Mouse (Mus musculus): Measurements from ENCODE around the gene Ace2.

The Ace2 gene

DNA sequence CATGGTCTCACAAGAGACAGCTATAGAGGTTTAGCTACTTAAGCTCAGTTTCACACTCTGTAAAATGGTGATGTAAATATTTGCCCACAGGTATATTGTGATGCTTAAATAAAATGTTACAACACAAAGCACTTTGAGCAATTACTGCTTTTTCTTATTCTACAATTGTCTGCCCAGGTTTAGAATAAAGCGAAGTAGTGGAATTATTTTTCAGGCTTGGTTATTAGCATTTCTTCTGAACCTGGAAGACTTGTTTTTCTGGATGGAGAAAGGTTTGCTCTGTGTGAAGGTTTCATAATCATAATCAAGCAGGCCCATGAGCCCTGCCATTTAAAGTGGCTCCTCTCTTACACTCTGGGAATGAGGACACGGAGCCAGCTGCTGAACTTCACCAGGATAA lies at the start of gene Ace2:
TSS of gene Ace2 (plus strand) at position 301 of the 400 bp plus-strand sequence.
- DNase-seq (ENCODE audit: low spot score) = no peak

DNA sequence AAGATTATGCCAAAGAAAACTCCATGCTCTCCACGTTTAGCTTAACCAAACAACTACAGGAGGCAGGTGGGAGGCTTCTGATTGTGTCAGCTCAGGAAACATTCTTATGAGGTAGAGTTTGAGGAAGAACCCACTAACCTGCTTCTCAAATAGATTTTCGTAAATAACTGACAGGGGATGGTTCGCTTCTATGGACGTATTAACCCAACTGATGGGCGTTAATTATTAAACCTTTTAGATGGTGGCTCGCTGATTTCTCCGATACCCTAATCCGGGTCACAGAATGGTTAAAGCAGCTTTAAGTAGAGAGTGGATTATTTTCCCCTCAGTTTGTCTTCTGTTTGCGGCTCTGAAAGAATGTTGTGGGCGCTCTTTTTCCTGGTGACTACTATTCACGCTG lies 49.2 kb upstream of the Ace2 start:
- DNase-seq (ENCODE audit: low spot score) = no peak

DNA sequence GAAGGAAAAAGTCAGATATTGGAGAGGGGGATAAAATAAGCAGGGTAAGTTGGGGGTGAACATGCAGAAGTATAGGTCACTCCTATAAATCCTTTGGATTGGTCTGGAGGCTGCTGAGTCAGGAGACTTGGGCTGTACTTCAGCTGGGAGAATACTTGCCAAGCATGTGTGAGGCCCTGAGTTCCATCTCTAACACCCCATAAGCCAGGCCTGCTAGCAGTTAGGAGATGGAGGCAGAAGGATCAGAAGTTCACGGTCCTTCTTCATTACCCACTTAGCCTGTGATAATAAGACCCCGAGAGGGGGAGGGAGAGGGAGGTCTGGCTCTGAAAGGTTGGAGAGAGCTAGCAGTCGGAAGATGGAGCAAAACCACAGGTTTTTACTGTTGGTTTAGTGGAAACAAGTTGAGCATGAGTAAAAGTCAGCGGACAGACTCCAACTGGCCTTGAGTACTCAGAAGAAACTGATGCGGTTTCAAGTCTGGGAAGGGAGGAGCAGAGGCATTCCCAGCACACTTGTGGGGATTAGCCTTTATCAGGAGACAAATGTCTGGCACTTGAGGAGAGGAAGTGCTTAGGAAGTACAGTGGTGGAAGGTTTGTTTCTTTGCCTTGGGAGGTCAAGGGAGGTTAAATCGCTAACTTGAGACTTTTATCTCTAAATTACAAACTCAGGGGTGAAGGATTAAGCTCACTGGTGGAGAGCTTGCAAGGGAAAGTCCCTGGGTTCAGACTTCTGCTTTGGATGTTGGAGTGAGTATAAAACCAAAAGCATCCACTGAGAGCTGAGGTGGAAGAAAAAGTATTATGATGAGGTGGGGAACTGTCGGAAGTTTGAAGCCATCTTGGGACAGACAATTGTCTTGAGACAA lies 46.6 kb upstream of the Ace2 start:
- DNase-seq (ENCODE audit: low spot score) = no peak

DNA sequence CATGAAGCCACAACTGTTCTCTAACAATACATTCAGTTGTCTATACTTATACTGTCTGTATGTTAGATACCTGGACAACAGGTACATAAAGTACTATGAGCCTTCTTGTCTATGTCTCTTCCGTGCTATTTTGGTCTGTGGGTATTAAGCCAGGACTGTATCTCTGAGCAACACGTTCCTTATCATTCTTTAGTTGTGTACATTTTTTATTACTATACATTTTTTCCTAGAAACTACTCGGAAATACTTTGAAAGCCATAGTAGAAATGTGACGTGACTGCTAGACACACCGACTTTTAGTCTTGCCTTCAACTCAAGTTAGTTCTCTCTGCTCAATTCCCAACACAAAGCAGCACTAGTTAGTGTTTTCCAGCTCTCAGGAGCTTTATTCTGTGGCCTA lies 45.7 kb upstream of the Ace2 start:
- DNase-seq (ENCODE audit: low spot score) = no peak

DNA sequence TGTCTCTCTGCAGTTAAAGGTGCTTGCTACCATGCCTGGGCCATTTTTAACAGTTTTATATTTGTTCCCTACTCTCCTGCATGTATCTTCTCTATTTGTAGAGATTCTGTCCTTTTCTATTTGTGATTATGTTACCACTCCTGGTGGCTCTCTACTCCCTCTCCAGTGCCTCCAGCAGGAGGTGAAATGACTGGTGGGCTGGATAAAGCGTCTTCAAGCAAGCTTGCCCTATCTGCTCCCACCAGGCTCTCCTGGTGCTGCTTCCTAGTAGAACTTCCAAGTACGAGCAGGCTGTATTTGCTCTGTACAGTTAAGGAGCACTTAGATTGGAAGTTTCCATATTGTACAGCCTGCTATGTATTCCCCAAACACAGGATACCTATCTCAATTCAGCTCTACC lies 43.3 kb upstream of the Ace2 start:
- DNase-seq (ENCODE audit: low spot score) = no peak

DNA sequence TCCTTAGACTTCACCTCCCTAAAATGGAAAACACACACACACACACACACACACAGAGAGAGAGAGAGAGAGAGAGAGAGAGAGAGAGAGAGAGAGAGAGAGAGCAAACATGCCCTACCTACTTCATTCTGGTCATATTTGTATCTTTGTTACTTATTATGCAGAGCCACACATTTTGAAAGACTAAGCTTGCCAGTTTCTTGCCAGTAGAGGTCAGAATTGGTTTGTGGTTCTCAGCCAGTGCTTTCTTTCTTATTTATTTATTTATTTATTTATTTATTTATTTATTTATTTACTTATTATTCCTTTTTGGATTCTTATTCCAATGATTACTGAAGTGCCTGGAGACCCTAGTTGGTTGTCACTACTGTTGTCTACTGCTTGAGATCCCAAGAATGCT lies 37.6 kb upstream of the Ace2 start:
- peak; percentile 60 for DNase-seq (ENCODE audit: low spot score)

DNA sequence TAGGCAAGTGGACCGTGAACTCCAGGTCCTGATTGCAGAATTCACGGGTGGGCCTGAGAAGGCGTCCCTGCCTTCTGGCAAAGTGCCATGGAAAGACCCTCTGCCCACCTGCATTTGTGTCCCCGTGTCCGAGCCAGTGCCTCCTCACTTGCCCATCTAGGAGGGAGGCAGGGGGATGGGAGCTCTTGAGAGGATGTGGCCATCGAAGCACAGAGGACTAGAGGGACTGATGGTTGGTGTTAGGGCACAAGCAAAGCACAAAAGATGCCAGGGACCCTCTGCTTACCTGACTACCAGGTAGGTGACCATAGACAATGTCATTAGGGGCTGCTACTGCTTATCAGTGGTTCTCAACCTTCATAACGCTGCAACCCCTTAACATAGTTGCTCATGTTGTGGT lies 36.9 kb upstream of the Ace2 start:
- no peak for DNase-seq (ENCODE audit: low spot score)

DNA sequence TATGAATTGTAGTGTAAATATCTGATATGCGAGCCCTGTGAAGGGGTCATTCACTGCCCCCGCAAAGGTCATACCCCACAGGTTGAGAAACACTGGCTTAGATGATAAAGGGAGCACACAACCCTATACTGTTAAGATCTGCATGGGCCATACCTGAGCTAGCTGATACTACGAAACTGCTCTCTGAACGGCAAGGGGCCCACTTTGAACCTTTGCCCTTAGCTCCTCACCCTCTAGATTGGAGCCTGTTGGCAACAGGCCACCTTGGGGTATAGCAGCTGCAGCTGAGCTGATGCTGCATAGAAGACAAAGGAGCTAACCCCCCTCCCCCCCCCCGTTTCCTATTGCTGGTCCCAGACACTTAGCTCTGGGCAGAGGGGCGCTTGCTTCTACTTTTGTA lies 36.5 kb upstream of the Ace2 start:
- no peak for DNase-seq (ENCODE audit: low spot score)

DNA sequence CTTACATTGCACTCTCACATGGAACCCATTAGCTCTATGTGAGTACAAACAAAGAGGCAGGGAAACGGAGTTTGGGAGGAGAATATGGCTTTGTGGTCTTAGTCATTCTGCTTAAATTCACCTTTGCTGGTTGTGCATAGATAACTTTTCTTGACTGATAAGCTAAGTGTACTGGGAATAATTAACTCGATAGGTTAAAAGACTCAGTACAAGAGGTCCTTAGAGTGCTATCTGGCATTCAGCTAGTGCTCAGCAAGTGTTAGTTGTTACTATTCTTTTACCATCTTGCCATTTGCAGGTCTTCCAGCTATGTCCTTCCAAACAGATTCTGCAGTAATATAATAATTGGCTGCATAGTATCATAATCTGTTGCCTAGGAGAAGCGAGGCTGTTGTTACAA lies 28.0 kb upstream of the Ace2 start:
- DNase-seq (ENCODE audit: low spot score) = no peak

DNA sequence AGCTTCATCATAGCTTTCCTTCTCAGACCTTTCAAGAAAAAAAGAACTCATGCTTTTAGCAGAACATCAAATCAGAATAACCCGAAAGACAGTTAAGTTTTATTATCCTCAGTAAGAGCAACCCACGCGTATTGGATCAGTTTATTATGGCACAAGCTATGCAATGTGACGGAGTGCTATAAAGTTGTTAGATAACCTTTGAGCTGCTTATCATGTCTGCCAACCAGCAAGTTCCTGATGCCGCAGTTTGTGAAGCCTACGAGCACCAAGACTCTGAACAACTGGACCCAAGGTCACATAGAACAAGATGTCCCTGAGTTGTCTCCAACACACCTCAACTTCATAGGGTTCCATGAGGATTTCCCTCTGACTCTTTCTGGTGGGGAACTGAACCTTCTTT lies 25.4 kb upstream of the Ace2 start:
- DNase-seq (ENCODE audit: low spot score) = no peak

DNA sequence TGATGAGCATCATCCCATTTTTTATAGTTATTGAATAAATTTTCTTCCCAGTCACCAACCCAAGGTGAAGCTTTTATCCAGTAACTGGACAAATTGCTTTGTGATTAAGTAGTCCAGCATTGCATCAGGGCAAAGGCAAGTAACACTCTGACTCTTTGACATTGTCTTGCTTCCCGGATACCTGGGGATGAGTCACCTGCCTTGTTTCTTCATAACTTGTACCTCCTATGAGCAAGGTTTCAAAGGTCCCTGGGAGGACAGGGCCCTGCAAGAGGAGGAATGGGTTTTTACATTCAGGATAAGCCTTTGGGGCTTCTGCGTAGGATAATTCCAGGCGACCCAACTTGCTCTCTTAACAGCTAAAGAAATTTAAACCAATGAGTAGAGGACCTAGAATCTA lies 15.2 kb upstream of the Ace2 start:
- DNase-seq (ENCODE audit: low spot score) = no peak

DNA sequence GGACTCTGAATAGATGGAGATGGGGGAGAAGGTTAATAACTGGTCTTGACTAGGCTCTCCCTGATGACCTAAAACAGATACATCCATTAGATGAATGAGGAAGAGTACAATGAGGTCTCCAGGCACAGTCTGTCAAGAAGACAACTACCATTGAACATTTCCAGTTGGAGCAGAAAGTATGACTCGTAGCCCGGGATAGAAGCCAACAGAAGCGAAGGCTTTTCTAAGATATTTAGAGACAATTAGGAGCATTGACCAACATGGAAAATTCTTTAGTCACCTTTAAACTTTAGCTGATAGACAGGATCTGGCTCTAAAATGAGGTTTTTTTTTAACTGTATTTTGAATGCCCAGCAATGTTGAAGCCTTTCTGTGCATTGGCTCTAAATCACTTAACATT lies 5.6 kb upstream of the Ace2 start:
- peak; percentile 62 for DNase-seq (ENCODE audit: low spot score)

DNA sequence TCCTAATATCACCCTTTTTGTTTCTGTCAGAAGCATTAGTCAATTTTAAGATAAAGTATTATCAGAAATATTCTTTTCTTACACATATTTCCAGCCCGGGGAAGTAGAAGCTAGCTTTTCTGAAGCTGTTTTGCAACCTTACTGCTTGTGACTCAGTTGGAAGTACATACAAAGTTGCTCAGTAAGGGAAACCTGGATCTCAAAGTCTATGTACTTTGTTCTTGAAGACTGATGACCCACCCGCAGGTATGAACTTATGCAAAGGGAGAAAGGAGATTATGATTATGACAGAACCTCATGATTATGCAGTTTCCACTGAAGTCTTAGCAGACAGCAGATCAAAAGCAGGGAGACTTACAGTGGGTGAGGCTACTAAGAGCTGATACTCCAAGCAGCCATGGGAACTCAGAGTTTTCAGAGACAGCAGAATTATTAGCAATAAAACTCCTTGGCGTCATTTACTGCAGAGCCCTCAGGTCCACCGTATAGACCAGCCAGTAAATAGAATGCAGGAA lies 3.8 kb upstream of the Ace2 start:
- DNase-seq (ENCODE audit: low spot score) = no peak

DNA sequence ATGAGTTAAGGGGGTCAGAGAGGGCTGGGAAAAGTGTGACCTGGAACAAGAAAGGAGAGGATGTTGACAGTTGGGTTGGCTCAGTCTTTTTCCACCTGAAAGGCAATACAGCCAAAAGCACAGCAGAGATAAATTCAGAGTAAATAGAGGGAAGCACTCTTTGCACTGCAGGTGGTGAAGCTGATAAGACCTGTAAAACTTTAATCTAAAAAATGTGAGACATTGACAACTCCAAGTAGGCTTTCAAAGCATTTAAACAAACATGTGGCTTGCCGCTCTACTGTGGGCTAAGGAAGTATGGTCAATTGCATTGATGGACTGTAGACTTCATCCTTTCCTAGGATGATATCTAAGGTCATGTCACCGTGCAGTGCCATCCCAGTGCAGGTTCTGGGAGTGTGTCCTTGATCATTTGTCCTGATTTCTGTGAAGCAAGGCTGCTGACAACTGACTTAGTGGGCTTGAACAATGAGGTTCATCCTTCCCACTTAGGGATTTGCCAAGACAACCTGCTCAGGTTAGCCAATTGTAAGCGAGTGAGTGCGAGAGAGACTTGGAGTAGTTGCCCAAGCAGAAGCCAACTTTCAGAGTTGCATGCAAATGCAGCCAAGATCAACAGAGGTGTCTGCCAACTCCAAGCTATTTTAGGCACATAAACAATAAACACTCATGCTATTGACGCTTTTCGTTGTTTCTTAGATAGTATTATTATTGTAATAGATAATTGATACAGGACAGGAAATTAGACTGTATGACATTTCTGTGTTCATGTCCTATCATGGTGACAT lies 6.5 kb downstream of the Ace2 start:
- DNase-seq (ENCODE audit: low spot score) = peak; percentile 81

DNA sequence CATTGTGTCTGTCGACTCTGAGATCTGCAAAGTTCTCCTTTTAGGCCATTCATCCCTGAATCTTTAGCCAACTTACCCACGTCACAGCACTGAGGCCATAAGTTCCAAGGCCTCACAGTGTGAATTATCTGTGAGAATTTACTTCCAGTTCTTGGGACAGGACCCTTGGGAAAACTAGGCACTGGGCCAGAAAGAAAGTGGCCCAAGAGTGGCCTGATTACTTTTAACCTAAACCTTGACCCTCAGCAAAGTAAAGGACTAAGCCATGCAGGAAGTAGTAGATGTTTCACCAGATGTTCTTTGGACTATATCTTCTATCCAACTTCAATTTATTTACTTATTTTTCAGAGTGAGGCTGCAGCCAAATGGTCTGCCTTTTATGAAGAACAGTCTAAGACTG lies 13.6 kb downstream of the Ace2 start:
- peak; percentile 18 for DNase-seq (ENCODE audit: low spot score)

DNA sequence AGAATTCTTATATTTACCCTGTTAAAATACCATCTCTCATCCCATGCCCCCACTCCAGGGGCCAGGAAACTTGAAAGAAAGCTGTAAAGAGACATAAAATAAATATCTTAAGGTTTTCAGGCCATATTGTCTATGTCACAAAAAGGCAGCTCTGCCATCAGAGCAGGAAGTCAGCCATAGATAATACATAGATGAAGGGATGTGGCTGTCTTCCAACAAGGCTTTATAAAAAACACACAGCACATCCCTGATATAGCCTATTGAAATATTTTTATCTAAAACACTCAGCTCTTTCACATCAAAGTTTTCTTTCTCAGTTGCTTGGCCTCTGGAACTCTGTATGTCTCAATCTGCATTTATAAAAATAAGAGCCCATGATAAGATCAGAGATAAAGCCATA lies 14.5 kb downstream of the Ace2 start:
- DNase-seq (ENCODE audit: low spot score) = no peak

DNA sequence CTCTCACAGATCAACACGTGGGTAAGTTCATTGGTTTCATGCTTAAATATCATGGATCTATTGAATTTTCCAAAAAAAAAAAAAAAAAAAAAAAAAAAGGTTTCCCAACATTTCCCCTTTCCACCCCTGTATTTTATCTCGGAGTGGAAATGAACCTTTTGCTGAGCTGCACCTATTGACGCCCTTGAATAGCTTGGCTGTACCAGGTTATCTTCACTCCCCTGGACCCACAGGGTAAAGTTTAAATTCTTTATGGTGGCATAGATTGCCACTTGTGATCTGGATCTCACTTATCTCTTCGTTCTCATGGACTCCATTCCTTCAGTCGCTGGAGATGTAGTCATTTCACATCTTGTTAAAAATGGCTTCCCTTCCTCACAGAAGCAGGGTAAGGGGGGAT lies 15.5 kb downstream of the Ace2 start:
- no peak for DNase-seq (ENCODE audit: low spot score)

DNA sequence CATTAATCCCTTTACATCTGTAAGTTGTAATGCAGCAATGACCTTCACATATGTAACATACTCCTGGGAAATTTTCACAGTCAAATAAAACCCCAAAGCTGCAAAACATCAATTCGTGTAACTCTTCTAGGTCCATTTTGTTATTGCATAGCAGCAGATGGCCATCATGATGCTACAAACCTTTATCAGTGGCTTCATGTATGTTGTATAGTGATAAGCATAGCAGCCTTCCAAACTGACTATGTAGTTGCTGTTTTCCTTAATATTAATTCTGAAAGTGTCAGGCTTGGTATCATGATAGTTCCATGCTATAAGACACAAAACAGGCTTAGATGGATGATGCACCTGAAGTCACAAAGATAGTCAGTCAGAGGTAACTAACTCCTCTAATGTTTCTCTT lies 25.5 kb downstream of the Ace2 start:
- no peak for DNase-seq (ENCODE audit: low spot score)

DNA sequence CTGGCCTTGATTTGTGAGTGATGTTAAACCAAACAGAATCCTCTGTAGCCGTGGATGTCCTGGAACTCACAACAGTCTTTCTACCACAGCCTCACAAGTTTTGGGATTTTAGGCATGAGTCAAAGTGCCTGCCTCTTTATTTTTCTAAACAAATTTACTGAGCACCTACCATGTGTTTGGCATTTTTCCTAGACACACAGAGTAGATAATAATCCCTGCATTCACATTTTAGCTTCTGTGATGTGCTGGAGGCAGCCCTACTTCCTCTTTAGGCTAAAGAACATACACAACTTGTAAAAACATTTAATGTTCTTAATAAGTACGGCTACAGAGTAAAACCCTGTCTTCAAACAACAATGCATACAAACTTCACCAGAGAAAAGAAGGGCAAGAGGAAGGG lies 31.9 kb downstream of the Ace2 start:
- no peak for DNase-seq (ENCODE audit: low spot score)

DNA sequence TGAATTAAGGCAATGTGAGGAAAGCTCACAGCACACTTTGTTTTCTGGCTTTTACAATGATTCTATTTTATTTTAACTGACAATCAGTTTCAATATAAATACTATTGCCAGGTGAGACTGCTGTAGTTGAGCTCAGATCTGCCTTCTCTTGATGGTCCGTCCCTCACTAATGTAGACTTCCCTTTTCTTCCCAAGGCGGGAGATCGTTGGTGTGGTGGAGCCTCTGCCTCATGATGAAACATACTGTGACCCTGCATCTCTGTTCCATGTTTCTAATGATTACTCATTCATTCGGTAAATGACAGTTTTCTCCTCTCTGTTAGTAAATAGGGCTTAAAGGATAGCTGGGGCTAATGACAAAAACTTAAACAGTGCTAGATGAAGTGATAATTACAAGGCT lies 34.7 kb downstream of the Ace2 start:
- DNase-seq (ENCODE audit: low spot score) = no peak

DNA sequence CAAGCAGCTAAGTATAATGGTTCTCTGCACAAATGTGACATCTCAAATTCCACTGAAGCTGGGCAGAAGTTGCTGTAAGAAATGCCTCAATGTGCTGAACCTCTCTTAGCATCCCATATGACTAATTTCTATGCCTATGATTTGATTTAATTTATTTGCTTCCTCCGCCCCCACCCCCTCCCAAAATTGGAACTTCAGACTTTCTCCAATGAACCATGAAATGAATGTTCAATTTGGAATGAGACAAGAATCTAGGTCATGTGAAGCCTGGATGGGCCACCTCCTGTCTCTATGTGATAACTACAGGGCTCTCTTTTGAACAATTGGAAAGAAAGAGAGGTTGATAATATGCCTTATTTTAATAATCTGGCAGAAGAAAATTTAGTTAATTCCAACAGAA lies 36.2 kb downstream of the Ace2 start:
- no peak for DNase-seq (ENCODE audit: low spot score)

DNA sequence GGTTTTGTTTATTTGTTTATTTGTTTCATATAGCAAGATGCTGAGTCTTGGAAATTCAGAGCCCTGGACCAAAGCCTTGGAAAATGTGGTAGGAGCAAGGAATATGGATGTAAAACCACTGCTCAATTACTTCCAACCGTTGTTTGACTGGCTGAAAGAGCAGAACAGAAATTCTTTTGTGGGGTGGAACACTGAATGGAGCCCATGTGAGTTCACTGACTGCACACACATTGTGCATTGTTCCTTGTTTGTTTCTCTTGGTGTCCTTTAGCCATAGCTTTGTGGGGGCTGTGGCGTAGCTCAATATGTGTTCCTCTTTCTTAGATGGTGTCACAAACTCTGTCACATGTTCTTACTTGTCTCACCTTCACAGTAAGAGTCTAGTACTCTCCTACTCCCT lies 36.6 kb downstream of the Ace2 start:
- DNase-seq (ENCODE audit: low spot score) = no peak

DNA sequence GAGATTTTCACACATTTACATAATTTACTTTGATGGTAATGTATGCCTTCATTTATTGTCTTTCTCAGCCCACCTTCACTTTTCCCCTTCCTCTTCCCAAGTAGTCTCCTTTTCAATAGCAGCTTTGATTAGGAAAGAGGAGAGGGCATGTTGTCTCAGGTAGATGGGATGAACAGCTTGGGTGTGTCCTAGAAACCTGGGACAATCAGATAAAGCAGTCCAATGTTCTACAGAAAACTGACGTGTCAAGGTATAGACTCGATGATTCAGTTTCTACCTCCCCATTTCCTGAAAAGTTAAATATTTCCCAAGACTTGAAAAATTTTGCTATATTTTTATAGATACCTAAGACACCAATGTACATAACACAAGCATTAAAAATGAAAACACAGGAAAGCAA lies 39.7 kb downstream of the Ace2 start:
- DNase-seq (ENCODE audit: low spot score) = no peak
